Mouse (Mus musculus) bone marrow, adult 2 months (tissue): ENCODE results near the gene Rasa2. TPM values are rescaled to one million over a fixed set of nuclear protein-coding genes. Genes with fewer than 3 reads are reported as not detected.
A peak's percentile ranks its signal among the peaks of the same experiment; 100 is the strongest.
"Not testable (repeated sequence)": the region's sequence is repeated elsewhere in the genome, so short reads cannot be mapped to it uniquely, and the experiment has no call there.

Source experiments
- H3K27ac ChIP-seq: fragments of 200-500 bp; 2 replicates; pipeline ENCODE4 v1.5.1; 2012; ENCODE audit warnings: low read depth, mild to moderate bottlenecking, control low read depth, inconsistent platforms, low read length; ENCODE audit not compliant: control insufficient read depth, poor library complexity, insufficient read depth
- H3K4me1 ChIP-seq: fragments of 200-500 bp; 2 replicates; pipeline ENCODE4 v1.6.1; 2011; ENCODE audit warnings: low read length; ENCODE audit not compliant: control insufficient read depth, insufficient read depth
- H3K4me3 ChIP-seq: fragments of 200-500 bp; replicated peaks from 2 replicates; pipeline ENCODE3; 2011; ENCODE audit warnings: mild to moderate bottlenecking, low read depth, low read length, control low read depth; ENCODE audit not compliant: control insufficient read depth
- CTCF ChIP-seq: fragments of 200-500 bp; IDR thresholded peaks from 2 replicates; pipeline ENCODE4 v1.5.1; 2011; ENCODE audit warnings: low read length, control low read depth; ENCODE audit not compliant: control insufficient read depth, insufficient read depth
- POLR2A ChIP-seq: fragments of 200-500 bp; IDR thresholded peaks from 2 replicates; pipeline ENCODE4 v1.6.1; 2011; ENCODE audit warnings: low read depth, mild to moderate bottlenecking, control low read depth, low read length, borderline replicate concordance; ENCODE audit not compliant: control insufficient read depth
- WGBS: fragments of 180-500 bp; shearing (Covaris S2); methylation state at CpG from one replicate; pipeline ENCODE4 v1.1.7; 2018; 5-methylcytosine and 5-hydroxymethylcytosine counted together
- polyA plus RNA-seq: library from polyadenylated mRNA; stranded (reverse); fragments of >200 nt; gene quantifications from 2 replicates; pipeline ENCODE4 v1.2.4, GENCODE M21; 2011; ENCODE audit warnings: low replicate concordance; ENCODE audit not compliant: missing spikeins, insufficient read depth, insufficient read length

Gene Rasa2
- polyA plus RNA-seq, 1 experiment, result 5.6 TPM

DNA sequence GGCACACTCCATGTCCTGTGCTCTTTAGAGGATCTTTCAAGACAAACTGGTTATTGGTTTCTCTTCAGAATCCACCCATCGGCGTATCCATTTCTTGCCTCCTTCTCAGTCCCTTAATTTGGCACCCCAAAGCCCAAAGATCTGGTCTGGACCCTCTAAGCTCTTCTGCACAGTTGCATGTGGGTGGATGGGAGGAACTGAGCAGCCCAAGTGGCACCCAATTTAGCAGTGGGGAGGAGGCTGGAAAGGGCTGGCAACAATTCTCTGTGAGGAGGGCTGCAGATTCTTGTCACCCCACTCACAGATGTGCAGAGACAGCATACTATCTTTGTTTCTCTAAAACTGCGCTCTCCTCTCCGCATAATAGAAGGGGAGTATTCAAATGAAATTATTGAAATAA, 17.9 kb upstream of the Rasa2 start:
- peaks cover 10% of the 10 kb centered on the region; the same call in 1 of the 2 replicates for H3K4me1 ChIP-seq
- no peak overlapping the region for H3K4me3 ChIP-seq
- H3K27ac ChIP-seq, result no peak overlapping the region

DNA sequence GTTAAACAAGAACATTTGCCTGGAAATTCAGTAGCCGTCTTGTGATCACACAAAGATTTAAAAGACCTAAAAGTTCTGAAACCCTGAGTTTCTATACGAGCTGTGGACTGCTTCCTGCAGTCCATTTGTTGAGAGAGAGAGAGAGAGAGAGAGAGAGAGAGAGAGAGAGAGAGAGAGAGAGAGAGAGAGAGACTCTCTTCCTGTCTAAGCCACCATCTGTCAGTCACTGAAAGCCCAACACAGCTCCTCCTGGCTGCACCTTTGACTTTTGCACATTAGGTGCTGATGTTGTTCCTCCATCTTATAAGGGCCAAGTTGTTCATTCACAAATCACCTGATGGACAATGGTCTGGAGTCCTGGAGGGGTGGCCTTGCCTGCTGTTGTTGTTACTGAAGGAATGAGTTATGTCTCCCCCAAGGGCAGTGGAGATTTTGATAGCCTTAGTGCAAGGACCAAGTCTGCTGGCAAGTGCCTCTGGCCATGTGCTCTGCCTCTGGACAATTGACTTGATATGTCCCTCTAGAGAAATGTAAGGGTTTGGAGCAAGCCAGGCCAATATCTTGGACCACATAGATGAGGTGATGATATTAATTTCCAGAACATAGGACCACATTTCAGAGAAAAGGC, 15.4 kb upstream of the Rasa2 start:
- H3K4me3 ChIP-seq, result no peak overlapping the region
- H3K27ac ChIP-seq, result no peak overlapping the region
- no peak for TF ChIP-seq POLR2A
- peaks cover 10% of the 10 kb centered on the region; the same call in 1 of the 2 replicates for H3K4me1 ChIP-seq
- 32% methylated on average over 2 of the region's 2 CpGs for WGBS

More for the DNA sequence above, 17.9 kb upstream of the Rasa2 start:
- TF ChIP-seq CTCF (no peak), POLR2A (no peak)
- 81% methylated on average over 4 of the region's 4 CpGs for WGBS

DNA sequence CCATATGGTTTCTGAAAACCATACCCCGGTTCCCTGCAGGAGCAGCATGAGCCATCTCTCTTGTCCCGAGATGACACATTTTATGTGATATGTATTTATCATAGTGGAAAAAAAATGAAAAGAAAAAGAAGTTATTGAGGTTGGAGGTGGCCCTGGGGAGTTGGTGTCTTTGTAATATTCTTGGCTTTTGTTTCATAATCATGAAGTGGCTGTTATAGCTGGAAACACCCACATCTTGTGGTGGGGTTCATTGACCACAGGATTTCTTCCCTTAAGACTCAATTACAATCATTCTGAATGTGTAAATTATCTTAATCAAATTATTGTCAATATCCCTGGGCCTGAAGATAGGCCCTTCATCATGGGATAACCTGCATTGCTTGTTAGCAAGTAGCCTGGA, 13.4 kb upstream of the Rasa2 start:
- Histone ChIP-seq H3K4me3 (no peak overlapping the region), H3K4me1 (peaks cover 6% of the 10 kb centered on the region; the same call in 1 of the 2 replicates), H3K27ac (no peak overlapping the region)
- TF ChIP-seq POLR2A, result no peak
- TF ChIP-seq CTCF, result no peak
- 35% methylated on average over 2 of the region's 2 CpGs for WGBS

DNA sequence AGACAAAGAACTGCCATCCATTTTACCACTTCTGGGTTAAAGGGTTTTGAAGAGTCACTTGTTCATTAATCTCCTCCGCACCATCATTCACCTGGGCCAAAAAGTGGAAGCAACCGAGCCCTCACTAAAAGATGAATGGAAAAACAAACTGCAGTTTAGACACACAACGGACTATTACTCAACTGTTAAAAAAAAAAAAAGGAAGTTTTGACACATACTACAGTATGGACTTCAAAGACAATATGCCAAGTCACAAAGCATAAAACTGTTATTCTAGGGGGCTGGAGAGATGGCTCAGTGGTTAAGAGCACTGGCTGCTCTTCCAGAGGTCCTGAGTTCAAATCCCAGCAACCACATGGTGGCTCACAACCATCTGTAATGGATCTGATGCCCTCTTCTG, 12.6 kb upstream of the Rasa2 start:
- not testable (repeated sequence) for H3K27ac ChIP-seq, H3K4me3 ChIP-seq, H3K4me1 ChIP-seq
- WGBS, result 19% methylated on average over 3 of the region's 3 CpGs

DNA sequence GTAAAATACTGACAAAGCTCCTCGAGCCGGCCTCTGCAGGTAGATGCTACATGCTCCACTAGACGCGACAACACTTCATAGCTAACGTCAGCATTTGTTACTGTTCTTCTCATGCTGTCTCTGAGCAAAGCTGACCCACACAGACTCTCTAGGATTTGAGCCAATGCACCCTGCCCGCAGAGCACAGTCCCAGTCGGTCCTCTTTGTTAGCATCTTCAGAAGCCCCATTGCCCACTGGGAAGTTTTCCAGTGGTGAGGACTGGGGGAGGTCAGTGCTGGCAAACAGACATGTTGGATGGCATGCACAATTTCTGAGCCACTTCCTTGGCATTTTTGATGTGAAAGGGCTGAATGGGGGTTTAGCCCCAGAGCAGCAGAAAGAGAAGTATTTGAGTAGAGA, 8.0 kb upstream of the Rasa2 start:
- H3K4me3 ChIP-seq, result no peak overlapping the region
- peaks cover 9% of the 10 kb centered on the region; the same call in 1 of the 2 replicates for H3K4me1 ChIP-seq
- no peak overlapping the region for H3K27ac ChIP-seq
- WGBS, result 86% methylated on average over 7 of the region's 7 CpGs
- TF ChIP-seq POLR2A, result no peak
- TF ChIP-seq CTCF, result no peak

DNA sequence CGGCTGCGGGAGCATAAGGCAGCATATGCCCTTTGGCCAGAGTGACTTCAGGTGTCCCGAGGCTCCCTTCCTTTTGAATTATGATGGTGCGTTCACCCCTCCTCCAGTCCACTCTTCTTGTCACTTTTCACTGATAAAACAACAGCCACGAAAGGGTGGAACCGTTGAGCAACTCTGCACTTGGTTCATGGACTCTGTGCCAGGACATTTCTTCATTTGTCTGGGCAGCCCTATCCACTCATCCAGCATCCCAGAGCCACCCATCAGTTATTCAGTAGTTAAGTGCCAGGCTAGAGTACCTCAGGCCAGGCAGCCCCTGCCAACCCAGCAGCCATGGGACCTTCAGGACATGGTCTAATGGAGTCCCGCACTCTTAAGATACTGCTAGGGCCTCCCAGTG, 7.1 kb upstream of the Rasa2 start:
- TF ChIP-seq POLR2A (no peak), CTCF (no peak)
- no peak overlapping the region for H3K4me3 ChIP-seq
- WGBS, result 44% methylated on average over 7 of the region's 7 CpGs
- H3K4me1 ChIP-seq, result peaks cover 11% of the 10 kb centered on the region; the same call in 1 of the 2 replicates
- H3K27ac ChIP-seq, result peak overlapping the region; percentile 26; the same call in 1 of the 2 replicates

DNA sequence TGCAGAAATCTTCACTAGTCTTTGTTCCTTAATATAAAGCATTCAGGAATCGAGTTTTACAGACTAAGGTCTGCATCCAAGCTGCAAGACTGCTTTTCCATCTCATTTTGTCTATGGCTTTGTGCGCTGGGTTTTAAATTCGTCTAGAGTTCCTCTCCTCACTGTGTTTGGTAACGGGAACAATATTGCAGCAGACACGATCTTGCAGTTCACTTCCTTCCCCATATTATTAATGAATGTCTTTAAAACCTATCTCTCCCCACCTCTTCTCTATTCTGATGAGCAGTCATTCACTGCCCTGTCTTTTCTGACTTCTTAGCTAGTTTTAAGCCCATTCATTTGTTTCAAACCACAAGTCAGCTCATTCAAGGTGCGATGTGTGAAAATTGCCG, 5.7 kb upstream of the Rasa2 start:
- Histone ChIP-seq H3K4me1 (peaks cover 13% of the 10 kb centered on the region), H3K4me3 (no peak overlapping the region), H3K27ac (no peak overlapping the region)
- 6% methylated on average over 7 of the region's 7 CpGs for WGBS
- TF ChIP-seq POLR2A (no peak), CTCF (no peak)

DNA sequence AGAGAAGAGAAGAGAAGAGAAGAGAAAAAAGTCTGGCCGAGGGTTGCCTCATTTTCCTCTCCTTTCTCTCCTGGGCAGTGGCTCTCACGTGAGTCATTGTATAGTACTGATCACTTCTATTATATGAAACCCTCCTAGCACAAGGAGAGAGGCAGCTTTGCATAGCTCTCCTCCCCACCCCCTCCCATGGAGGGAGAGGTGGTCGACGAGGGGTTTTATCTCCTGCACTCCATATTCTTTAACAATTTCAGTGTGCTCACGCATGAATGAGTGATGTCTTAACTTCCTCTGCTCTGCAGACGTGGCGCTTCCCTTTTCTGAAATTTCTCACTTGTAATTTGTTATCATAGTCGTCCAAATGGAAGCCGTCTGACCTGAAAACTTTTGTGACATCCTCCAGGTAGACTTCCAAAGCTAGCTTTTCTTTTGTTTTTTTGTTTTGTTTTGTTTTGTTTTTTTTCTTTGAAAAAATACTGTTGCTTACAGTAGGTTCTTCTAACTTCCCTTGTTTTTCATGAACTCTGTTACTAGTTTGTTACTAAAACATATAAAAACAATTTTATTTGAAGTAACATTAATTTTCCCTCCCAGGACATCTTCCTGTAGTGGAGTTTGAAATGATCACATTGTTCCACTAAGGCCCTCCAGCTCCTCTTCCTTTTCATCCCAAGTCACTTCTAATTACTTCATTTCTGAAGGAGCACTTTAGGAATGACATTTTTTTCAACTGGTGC, 5.2 kb upstream of the Rasa2 start:
- peak overlapping the region; percentile 23 for H3K4me3 ChIP-seq
- H3K27ac ChIP-seq, result peak overlapping the region; percentile 53; the same call in 1 of the 2 replicates

More for the DNA sequence above, 5.2 kb upstream of the Rasa2 start:
- peaks cover 15% of the 10 kb centered on the region for H3K4me1 ChIP-seq
- WGBS, result 4% methylated on average over 9 of the region's 9 CpGs
- no peak for TF ChIP-seq POLR2A
- TF ChIP-seq CTCF, result no peak
